In the genomic region with DNA sequence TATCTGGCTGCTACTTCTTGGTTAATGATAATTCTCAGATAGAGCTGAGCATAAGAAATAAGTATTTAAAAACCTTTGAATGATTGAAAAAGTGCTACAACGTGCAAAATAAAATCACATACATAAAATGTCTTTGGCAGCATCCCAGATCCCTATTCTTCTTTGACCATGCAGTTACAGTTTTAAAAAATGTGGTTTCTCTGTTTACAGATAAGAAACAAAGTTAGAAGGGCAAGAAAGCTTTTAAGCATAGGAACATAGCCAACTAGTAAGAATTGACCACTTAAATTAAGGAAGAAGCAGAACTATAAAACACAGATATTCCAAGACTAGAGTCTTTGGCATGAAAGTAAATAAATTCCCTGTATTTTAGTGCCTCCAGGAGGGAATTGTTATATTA, we compare ENCODE assay signal across 35 mouse cellular contexts.
"Had no signal": no experiment of that assay in that cellular context is flagged by ENCODE, and none has a peak within 500 bp of the region (broad histone marks: within the 10 kb centered on the region; RNA-seq: fewer than 3 reads in every experiment).

No protein-coding gene starts in this region.

- H3K27me3 ChIP-seq: heart, embryonic 12.5 days; heart, embryonic 13.5 days; heart, embryonic 15.5 days; hindbrain, embryonic 12.5 days; hindbrain, embryonic 13.5 days; hindbrain, embryonic 15.5 days; intestine, embryonic 15.5 days; kidney, embryonic 15.5 days had no signal

- H3K27ac ChIP-seq: heart, embryonic 10.5 days; heart, embryonic 13.5 days; heart, embryonic 15.5 days; hindbrain, embryonic 10.5 days; hindbrain, embryonic 12.5 days; hindbrain, embryonic 13.5 days; hindbrain, embryonic 14.5 days; hindbrain, embryonic 15.5 days; hindbrain, postnatal 0 days; intestine, embryonic 15.5 days; kidney, embryonic 15.5 days; kidney, postnatal 0 days; layer of hippocampus, adult 2 months had no signal

- H3K9ac ChIP-seq: heart, embryonic 12.5 days; heart, embryonic 13.5 days; heart, embryonic 15.5 days; hindbrain, embryonic 12.5 days; hindbrain, embryonic 13.5 days; hindbrain, embryonic 14.5 days; hindbrain, embryonic 15.5 days; intestine, embryonic 15.5 days; kidney, embryonic 15.5 days had no signal

- H3K36me3 ChIP-seq: heart, embryonic 10.5 days; heart, embryonic 12.5 days; heart, embryonic 13.5 days; heart, embryonic 15.5 days; hindbrain, embryonic 10.5 days; hindbrain, embryonic 12.5 days; hindbrain, embryonic 13.5 days; hindbrain, embryonic 15.5 days; intestine, embryonic 15.5 days; kidney, embryonic 15.5 days had no signal

- H3K4me2 ChIP-seq: heart, embryonic 11.5 days; heart, embryonic 12.5 days; heart, embryonic 13.5 days; heart, embryonic 15.5 days; hindbrain, embryonic 12.5 days; hindbrain, embryonic 13.5 days; hindbrain, embryonic 14.5 days; hindbrain, embryonic 15.5 days; intestine, embryonic 15.5 days; kidney, embryonic 15.5 days had no signal

- H3K4me1 ChIP-seq: heart, embryonic 10.5 days; heart, embryonic 12.5 days; heart, embryonic 13.5 days; heart, embryonic 15.5 days; hindbrain, embryonic 10.5 days; hindbrain, embryonic 12.5 days; hindbrain, embryonic 13.5 days; hindbrain, embryonic 15.5 days; intestine, embryonic 15.5 days; kidney, embryonic 15.5 days had no signal

- H3K9me3 ChIP-seq: heart, embryonic 10.5 days; heart, embryonic 12.5 days; heart, embryonic 13.5 days; heart, embryonic 15.5 days; hindbrain, embryonic 10.5 days; hindbrain, embryonic 12.5 days; hindbrain, embryonic 13.5 days; hindbrain, embryonic 15.5 days; intestine, embryonic 15.5 days; kidney, embryonic 15.5 days had no signal

- DNase-seq: heart, postnatal 10 days; heart, postnatal 14 days; heart, postnatal 36 days; heart, postnatal 4 days; kidney, adult 11 months; kidney, adult 18-20 months; kidney, adult 2 months; kidney, adult 8-10 months; kidney, adult 9 months; kidney, postnatal 10 days; kidney, postnatal 14 days; kidney, postnatal 25 days; kidney, postnatal 36 days; kidney, postnatal 4 days; layer of hippocampus, adult 9-11 months; layer of hippocampus, postnatal 36 days had no signal

- H3K4me3 ChIP-seq: heart, embryonic 10.5 days; heart, embryonic 12.5 days; heart, embryonic 13.5 days; heart, embryonic 15.5 days; hindbrain, embryonic 10.5 days; hindbrain, embryonic 12.5 days; hindbrain, embryonic 13.5 days; hindbrain, embryonic 15.5 days; intestine, embryonic 15.5 days; kidney, embryonic 15.5 days; layer of hippocampus, adult 2 months had no signal

- ATAC-seq: hindbrain, embryonic 16.5 days; hindbrain, postnatal 0 days; inflammation-experienced regulatory T-cells, adult 6 months; intestine, embryonic 15.5 days; intestine, embryonic 16.5 days; intestine, postnatal 0 days had no signal
